Mouse (Mus musculus): ENCODE measurements around the gene Itga3. TPM values are rescaled to one million over a fixed set of nuclear protein-coding genes. Genes with fewer than 3 reads are reported as not detected.
"Not testable (repeated sequence)": the region's sequence is repeated elsewhere in the genome, so short reads cannot be mapped to it uniquely, and the experiment has no call there.

Gene Itga3
- polyA plus RNA-seq, 1 experiment from 2014 or later = 26.1 TPM

DNA sequence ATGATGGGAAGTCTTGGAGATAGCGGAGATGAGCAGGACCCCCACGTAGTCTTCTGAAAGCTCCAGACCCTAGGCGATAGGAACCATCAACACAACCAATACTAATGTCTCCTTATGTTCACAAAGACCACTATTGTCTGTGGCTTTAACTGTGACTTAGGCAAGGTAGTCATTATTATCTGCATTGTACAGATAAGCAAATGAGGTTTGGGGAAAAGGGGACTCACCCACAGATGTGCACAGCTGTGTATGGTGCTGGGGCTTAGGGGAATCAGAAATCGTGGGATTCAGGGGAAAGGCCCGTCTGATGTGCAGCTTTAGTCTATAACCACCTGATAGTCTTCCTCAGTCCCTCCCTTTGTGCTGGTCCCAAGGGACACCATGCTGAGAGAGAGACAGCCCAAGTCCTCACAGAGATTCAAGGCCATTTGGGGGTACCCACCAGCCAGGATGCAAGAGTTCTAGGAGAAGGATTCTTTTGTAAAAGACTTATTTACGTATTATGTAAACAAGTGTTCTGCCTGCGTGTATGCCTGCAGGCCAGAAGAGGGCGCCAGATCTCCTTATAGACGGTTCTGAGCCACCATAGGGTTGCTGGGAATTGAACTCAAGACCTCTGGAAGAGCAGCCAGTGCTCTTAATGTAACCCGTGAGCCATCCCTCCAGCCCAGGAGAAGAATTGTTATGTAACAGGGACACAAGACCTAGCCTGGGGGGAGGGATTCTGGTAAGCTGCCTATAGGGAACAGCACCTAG is 54.2 kb downstream of the Itga3 start:
- Histone ChIP-seq H3K4me2 (ENCODE audit: low read length) (no peak overlapping the region), H3K4me3 (replicated peaks; ENCODE audit: low read depth, low read length) (no peak overlapping the region), H3K9ac (ENCODE audit: low read depth, low read length) (no peak overlapping the region), H3K4me1 (replicated peaks; ENCODE audit: insufficient read depth, low read length) (peaks cover 21% of the 10 kb centered on the region; the same call in 1 of the 2 replicates), H3K36me3 (ENCODE audit: insufficient read depth, low read length) (peaks cover 14% of the 10 kb centered on the region; the same call in 1 of the 2 replicates), H3K9me3 (replicated peaks; ENCODE audit: low read length) (no peaks in the 10 kb centered on the region), H3K27me3 (ENCODE audit: insufficient read depth, low read length) (no peaks in the 10 kb centered on the region), H3K27ac (no peak overlapping the region)
- TF ChIP-seq CTCF (IDR thresholded peaks at IDR 0.05; ENCODE audit: low read depth) = peak; percentile 56
- ATAC-seq (replicated peaks; ENCODE audit: low FRiP score, low read depth) (no peak), DNase-seq (ENCODE audit: low spot score) (no peak)
- WGBS = 86% methylated on average over 10 of the region's 10 CpGs

DNA sequence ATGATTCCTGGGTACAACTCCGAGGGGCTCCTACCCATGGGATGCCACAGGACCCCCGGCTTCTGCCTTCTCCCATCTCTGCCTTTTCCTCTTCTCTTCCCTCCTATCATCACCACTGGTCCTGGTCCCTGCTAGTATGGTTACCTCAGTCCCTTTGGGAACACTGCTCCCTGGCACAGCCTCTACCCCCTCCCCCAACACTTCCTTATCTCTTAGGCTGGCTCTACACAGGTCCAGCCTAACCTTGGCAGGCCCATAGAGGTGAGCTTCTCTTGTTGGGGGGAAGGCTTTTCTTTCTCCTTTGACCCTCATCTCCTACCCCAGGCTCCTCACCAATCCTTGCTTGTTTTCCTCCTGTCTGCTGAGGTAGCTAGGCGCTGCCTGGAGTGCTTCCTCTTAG is 61.1 kb downstream of the Itga3 start:
- Histone ChIP-seq H3K4me1 (replicated peaks; ENCODE audit: insufficient read depth, low read length) (0 out of 2 replicates have a peak, but pooled peaks cover 14% of the 10 kb centered on the region), H3K27me3 (ENCODE audit: insufficient read depth, low read length) (no peaks in the 10 kb centered on the region), H3K36me3 (ENCODE audit: insufficient read depth, low read length) (0 out of 2 replicates have a peak, but pooled peaks cover 2% of the 10 kb centered on the region), H3K4me3 (replicated peaks; ENCODE audit: low read depth, low read length) (no peak overlapping the region), H3K4me2 (ENCODE audit: low read length) (no peak overlapping the region), H3K27ac (no peak overlapping the region), H3K9me3 (replicated peaks; ENCODE audit: low read length) (no peaks in the 10 kb centered on the region), H3K9ac (ENCODE audit: low read depth, low read length) (no peak overlapping the region)
- DNase-seq (ENCODE audit: low spot score) (no peak), ATAC-seq (replicated peaks; ENCODE audit: low FRiP score, low read depth) (no peak)
- 88% methylated on average over 3 of the region's 3 CpGs for WGBS
- TF ChIP-seq CTCF (IDR thresholded peaks at IDR 0.05; ENCODE audit: low read depth) = no peak

DNA sequence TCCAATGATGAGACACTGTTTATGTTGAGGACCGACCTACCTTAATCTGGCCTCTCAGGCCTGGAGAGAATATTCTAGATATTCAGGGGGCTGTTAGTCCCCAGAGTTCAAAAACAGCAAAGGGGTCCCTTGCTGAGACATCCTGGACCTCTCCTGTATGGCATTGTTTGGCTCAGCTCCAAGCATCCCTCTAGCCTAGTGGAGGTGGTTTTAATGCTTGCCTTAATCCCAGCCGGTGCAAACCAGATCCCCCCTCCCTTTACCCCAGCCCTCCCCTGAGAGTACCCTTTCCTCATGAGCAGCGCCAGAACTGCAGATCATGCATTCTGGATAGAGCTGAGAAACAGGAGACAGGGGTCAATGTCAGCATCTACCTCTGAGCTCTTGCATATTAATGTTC is 64.1 kb downstream of the Itga3 start:
- TF ChIP-seq CTCF (IDR thresholded peaks at IDR 0.05; ENCODE audit: low read depth) = no peak
- WGBS = 54% methylated on average over 3 of the region's 3 CpGs
- ATAC-seq (replicated peaks; ENCODE audit: low FRiP score, low read depth) = no peak
- Histone ChIP-seq H3K9ac (ENCODE audit: low read depth, low read length) (no peak overlapping the region; the same call in 1 of the 2 replicates), H3K9me3 (replicated peaks; ENCODE audit: low read length) (no peaks in the 10 kb centered on the region), H3K36me3 (ENCODE audit: insufficient read depth, low read length) (0 out of 2 replicates have a peak, but pooled peaks cover 2% of the 10 kb centered on the region), H3K27ac (no peak overlapping the region), H3K4me1 (replicated peaks; ENCODE audit: insufficient read depth, low read length) (peaks cover 25% of the 10 kb centered on the region), H3K27me3 (ENCODE audit: insufficient read depth, low read length) (no peaks in the 10 kb centered on the region), H3K4me2 (ENCODE audit: low read length) (no peak overlapping the region), H3K4me3 (replicated peaks; ENCODE audit: low read depth, low read length) (no peak overlapping the region)
- DNase-seq (ENCODE audit: low spot score) = no peak

DNA sequence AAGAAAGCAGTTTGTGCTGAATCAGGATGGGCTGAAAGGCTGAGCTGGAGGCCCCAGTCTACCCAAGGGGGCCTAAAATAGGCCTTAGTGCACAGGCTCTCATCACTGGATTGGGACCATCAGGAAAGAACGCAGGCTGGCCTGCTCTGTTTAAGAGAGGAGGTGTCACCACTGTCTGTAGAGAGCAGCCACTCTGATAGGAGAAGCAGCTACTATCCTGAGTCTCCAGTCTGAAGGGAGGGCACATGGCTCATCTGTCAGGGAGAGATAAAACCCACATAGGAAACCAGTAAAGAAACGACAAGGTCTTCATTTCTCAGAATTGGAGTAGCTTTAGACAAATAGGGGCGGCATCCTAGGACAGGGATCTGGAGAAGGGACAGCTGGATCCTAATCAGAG is 64.5 kb downstream of the Itga3 start:
- H3K9me3 ChIP-seq (replicated peaks; ENCODE audit: low read length) = no peaks in the 10 kb centered on the region
- H3K4me1 ChIP-seq (replicated peaks; ENCODE audit: insufficient read depth, low read length) = peaks cover 25% of the 10 kb centered on the region
- no peak overlapping the region for H3K27ac ChIP-seq
- no peak overlapping the region; the same call in 1 of the 2 replicates for H3K9ac ChIP-seq (ENCODE audit: low read depth, low read length)
- H3K27me3 ChIP-seq (ENCODE audit: insufficient read depth, low read length) = no peaks in the 10 kb centered on the region
- no peak for ATAC-seq (replicated peaks; ENCODE audit: low FRiP score, low read depth)
- H3K4me2 ChIP-seq (ENCODE audit: low read length) = no peak overlapping the region
- H3K36me3 ChIP-seq (ENCODE audit: insufficient read depth, low read length) = 0 out of 2 replicates have a peak, but pooled peaks cover 2% of the 10 kb centered on the region
- 52% methylated on average over 3 of the region's 3 CpGs for WGBS
- no peak overlapping the region for H3K4me3 ChIP-seq (replicated peaks; ENCODE audit: low read depth, low read length)
- TF ChIP-seq CTCF (IDR thresholded peaks at IDR 0.05; ENCODE audit: low read depth) = no peak
- no peak for DNase-seq (ENCODE audit: low spot score)

DNA sequence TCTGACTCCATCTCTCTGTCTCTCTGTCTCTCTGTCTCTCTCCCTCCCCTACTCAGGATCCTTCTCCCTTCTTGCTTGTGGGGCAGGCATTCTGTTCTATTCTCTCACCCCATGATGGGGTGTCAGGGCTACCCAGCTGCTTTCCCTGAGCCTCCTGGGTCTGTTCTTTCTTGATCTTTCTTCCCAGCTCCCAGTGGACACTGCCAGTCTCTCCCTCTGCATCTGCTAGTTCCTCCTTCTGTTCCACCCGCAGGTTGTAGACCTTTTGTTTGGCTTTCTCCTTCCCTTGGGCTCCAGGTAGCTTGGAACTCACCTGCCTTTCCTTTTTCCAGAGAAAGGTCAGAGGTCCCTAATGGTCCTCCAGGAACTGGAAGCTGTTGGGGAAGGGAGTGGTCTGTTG is 65.2 kb downstream of the Itga3 start:
- no peaks in the 10 kb centered on the region for H3K9me3 ChIP-seq (replicated peaks; ENCODE audit: low read length)
- H3K4me3 ChIP-seq (replicated peaks; ENCODE audit: low read depth, low read length) = no peak overlapping the region; the same call in 1 of the 2 replicates
- ATAC-seq (replicated peaks; ENCODE audit: low FRiP score, low read depth) = no peak
- no peaks in the 10 kb centered on the region for H3K27me3 ChIP-seq (ENCODE audit: insufficient read depth, low read length)
- H3K4me1 ChIP-seq (replicated peaks; ENCODE audit: insufficient read depth, low read length) = peaks cover 26% of the 10 kb centered on the region
- H3K27ac ChIP-seq = no peak overlapping the region
- no peak for TF ChIP-seq CTCF (IDR thresholded peaks at IDR 0.05; ENCODE audit: low read depth)
- 0 out of 2 replicates have a peak, but pooled peaks cover 2% of the 10 kb centered on the region for H3K36me3 ChIP-seq (ENCODE audit: insufficient read depth, low read length)
- DNase-seq (ENCODE audit: low spot score) = no peak
- 35% methylated on average over 1 of the region's 1 CpGs for WGBS
- peak overlapping the region; percentile 90 for H3K4me2 ChIP-seq (ENCODE audit: low read length)
- H3K9ac ChIP-seq (ENCODE audit: low read depth, low read length) = 0 out of 2 replicates have a peak overlapping the region, but pooled peaks have one; percentile 14

DNA sequence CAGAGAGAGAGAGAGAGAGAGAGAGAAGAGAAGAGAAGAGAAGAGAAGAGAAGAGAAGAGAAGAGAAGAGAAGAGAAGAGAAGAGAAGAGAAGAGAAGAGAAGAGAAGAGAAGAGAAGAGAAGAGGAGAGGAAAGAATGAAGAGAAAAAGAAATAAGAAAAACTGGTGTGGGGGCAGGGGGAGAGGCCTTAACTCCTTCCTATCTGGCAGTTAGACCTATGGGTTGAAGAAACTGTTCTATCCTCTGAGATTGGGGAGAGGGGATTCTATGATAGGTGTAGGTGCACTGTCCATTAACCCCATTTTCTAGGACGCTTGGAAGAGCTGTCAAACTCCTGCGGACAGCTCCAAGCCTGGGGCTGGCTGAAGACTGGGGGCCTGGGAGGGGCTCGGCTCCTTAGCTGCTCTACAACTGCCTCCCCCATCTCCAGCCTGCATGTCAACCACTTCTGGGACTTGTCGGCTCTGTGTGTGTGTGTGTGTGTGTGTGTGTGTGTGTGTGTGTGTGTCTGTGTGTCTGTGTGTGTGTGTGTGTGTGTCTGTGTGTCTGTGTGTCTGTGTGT is 65.7 kb downstream of the Itga3 start:
- not testable (repeated sequence) for H3K27ac ChIP-seq; H3K9me3 ChIP-seq (replicated peaks; ENCODE audit: low read length); H3K27me3 ChIP-seq (ENCODE audit: insufficient read depth, low read length); ATAC-seq (replicated peaks; ENCODE audit: low FRiP score, low read depth); H3K9ac ChIP-seq (ENCODE audit: low read depth, low read length); H3K36me3 ChIP-seq (ENCODE audit: insufficient read depth, low read length); DNase-seq (ENCODE audit: low spot score)
- peak overlapping the region; percentile 90 for H3K4me2 ChIP-seq (ENCODE audit: low read length)
- H3K4me1 ChIP-seq (replicated peaks; ENCODE audit: insufficient read depth, low read length) = peaks cover 28% of the 10 kb centered on the region
- WGBS = 5% methylated on average over 4 of the region's 4 CpGs
- H3K4me3 ChIP-seq (replicated peaks; ENCODE audit: low read depth, low read length) = peak overlapping the region; percentile 66
